Mouse (Mus musculus): ENCODE data around the gene Pias4.
"Not testable (repeated sequence)": the region's sequence is repeated elsewhere in the genome, so short reads cannot be mapped to it uniquely, and the experiment has no call there.

Pias4 gene

GRCm38 (mm10) chr10:81167200-81168086 lies at the start of gene Pias4:
Gene Pias4 (minus strand): TSS chr10:81167923.
- peak; percentile 100 for DNase-seq

GRCm38 (mm10) chr10:81217267-81217666 lies 49.5 kb upstream of the Pias4 start:
- DNase-seq, result not testable (repeated sequence)

GRCm38 (mm10) chr10:81216810-81217209 lies 49.1 kb upstream of the Pias4 start:
- DNase-seq, result no peak

- DNase-seq, result no peak
Measured at GRCm38 (mm10) chr10:81216260-81216659, 48.5 kb upstream of the Pias4 start.

DNA sequence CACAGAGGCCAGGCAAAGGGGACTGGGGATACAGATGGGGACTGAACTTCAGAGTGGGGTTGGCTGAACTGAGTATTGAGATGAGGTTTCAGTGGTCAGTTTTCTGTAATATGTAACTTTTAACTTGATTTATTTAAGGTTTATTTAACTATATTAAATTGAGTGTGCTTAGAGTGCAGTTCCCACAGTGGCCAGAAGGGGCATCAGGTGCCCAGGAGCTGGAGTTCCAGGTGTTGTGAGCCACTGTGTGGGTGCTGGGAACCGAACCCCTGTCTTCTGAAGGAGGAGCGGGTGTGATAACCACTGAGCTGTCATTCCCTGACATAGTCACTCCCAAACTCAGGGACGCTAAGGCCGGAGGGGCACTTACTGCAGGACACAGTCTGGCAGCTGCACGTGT lies 42.4 kb upstream of the Pias4 start:
- DNase-seq, result no peak

DNA sequence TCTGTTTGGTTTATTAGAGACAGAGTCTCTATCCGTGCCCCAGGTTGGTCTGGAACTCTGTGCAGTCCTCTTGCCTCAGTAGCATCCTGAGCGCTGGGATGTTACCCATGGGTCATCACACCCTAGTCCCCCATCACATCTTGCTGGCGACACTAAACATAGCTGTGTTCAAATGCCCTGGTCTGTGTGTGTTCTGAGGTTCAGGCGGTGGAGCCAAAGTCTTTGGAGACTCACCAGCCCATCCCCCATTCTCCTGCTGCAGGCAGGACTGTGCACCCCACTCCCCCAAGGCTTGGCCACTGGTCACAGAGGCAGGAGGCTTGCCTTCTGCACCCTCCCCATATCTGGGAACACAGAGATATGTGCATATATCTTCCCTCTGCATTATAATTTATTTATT lies 36.4 kb upstream of the Pias4 start:
- DNase-seq, result no peak

DNA sequence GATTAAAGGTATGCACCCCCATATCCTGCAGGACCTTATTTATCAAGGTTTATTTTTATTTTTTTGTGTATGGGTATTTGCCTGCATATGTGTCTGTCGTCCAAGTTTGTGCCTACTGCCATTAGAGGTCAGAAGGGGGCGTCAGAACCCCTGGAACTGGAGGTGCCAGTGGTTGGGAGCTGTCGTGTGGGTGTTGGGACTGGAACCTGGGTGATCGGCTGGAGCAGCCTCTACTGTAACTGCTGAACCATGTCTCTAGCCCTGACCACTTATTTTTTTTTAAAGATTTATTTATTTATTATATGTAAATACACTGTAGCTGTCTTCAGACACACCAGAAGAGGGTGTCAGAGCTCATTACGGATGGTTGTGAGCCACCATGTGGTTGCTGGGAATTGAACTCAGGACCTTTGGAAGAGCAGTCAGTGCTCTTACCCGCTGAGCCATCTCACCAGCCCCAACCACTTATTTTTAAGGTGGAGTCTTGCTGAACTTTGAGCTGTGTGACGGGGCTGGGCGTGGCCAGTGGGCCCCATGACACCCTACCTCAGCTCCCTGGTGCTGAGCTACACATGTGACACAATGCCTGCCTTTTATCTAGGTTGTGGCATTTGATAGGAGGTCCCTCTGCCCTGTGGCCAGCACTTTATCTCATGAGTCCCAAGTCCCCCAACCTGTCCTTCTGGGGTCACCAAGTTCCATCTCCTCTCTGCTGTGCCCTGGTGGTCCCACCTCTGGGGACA lies 35.4 kb upstream of the Pias4 start:
- DNase-seq, result no peak

DNA sequence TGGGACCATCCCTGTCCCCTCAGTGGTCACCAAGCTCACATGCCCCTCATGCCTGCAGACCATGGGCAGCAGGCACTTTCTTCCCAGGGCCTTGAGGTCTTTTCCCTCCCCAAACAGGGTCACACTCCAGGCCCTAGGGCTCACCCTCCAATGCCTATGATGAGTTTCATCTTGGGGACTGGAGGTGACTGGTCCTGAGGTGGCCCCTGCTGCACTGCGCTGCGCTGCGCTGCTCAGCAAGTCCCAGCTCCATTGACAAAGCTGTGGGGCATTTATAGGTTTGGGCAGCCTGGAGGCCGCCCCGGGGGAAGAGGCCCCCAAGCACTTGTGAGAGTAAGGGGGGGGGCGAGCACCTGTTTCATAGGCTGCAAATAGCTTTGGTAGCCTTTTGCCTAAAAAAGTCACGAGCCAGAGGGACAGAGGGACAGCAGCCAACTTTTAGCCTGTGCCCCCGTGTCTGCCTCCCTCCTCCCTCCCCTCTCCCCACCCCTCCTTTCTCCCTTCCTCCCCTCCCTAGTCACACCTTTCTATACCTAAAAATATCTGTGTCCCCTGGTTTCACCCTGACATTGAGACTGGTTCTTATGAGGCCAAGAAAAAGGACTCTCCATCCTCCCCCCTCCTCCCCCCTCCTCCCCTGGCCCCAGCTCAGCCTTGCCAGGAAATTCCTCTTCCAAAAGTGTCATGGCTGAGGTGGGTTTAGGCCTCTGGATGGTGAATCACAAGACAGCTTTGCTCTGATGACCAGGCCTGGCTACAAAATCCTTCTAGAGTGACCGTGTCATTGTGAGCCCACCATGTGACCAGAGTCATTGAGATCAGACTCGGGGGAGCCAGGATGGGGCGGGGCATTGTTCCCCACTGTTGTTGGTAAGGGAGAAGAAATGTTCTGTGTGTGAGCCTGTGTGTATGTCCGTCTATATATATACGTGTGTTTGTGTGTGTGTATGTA lies 34.4 kb upstream of the Pias4 start, which contains the start of gene Nmrk2:
TSS of gene Nmrk2 (minus strand) at position 245 of the 952 bp plus-strand sequence.
- DNase-seq, result no peak

GRCm38 (mm10) chr10:81200605-81201287 lies 33.0 kb upstream of the Pias4 start:
- DNase-seq, result no peak

- no peak for DNase-seq
Measured at GRCm38 (mm10) chr10:81200141-81200540, 32.4 kb upstream of the Pias4 start.

GRCm38 (mm10) chr10:81198990-81199389 lies 31.3 kb upstream of the Pias4 start:
- DNase-seq, result no peak

GRCm38 (mm10) chr10:81198230-81198629 lies 30.5 kb upstream of the Pias4 start:
- no peak for DNase-seq

GRCm38 (mm10) chr10:81197305-81197704 lies 29.6 kb upstream of the Pias4 start:
- no peak for DNase-seq

- DNase-seq, result no peak
Measured at GRCm38 (mm10) chr10:81196470-81197065, 28.8 kb upstream of the Pias4 start.

GRCm38 (mm10) chr10:81195300-81195699 lies 27.6 kb upstream of the Pias4 start:
- no peak for DNase-seq

GRCm38 (mm10) chr10:81193991-81194774 lies 26.5 kb upstream of the Pias4 start:
- no peak for DNase-seq

- DNase-seq, result no peak
Measured at GRCm38 (mm10) chr10:81192968-81193501, 25.3 kb upstream of the Pias4 start.

DNA sequence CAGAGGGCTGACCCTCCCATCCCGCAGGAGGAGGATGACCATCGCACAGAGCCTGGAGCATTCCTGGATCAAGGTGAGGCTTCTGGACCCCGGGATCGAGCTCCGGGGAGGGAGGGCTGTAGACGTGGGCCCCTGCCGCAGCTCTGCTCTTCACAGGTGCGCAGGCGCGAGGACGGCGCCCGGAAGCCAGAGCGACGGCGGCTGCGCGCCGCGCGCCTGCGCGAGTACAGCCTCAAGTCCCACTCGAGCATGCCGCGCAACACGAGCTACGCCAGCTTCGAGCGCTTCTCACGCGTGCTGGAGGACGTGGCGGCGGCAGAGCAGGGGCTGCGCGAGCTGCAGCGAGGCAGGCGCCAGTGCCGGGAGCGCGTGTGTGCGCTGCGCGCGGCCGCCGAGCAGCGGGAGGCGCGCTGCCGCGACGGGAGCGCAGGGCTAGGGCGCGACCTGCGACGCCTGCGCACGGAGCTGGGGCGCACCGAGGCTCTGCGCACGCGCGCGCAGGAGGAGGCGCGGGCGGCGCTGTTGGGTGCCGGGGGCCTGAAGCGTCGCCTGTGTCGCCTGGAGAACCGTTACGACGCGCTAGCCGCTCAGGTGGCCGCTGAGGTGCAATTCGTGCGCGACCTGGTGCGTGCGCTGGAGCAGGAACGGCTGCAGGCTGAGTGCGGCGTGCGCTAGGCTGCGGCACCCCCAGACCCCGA lies 24.7 kb upstream of the Pias4 start:
- DNase-seq, result peak; percentile 88

DNA sequence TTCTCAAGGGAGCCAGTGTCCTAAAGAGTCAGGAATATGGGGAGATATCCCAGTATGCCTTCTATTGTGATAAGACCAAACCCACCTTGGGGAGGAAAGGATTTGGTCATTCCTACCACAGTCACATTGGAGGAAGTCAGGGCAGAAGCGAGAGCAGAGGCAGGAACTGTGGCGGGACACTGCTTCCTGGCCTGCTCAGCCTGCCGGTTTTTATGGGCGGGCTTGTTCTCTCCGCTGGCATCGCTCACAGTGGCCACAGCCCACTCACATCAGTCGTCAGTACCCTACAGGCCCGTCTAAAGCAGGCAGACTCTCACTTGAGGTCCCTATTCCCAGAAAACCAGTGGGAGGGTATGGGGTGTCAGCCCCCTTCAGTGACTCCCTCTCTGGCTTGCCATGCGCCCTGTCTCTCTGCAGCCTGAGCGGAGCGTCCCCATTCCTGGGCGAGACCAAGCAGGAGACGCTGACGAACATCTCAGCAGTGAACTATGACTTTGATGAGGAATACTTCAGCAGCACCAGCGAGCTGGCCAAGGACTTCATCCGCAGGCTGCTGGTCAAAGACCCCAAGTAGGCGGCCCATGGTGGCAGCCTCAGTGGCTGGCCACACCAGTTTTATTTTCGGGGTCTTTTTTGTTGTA lies 23.7 kb upstream of the Pias4 start:
- peak; percentile 38 for DNase-seq

Measured in cerebellum, adult 11 months (tissue).